In genomic region chr5:33104025-33104481, GRCm38 (mm10) we compare ENCODE assay signal across 10 mouse cellular contexts. TPM values are rescaled to one million over a fixed set of nuclear protein-coding genes. Genes with fewer than 3 reads are reported as not detected.
DNase-seq lines count a peak whose midpoint lies in the region; ATAC-seq lines count a peak whose summit lies in the region.
"Had no signal": no experiment of that assay in that cellular context is flagged by ENCODE, and none has a peak within 500 bp of the region (broad histone marks: within the 10 kb centered on the region; RNA-seq: fewer than 3 reads in every experiment).

Slc5a1 (plus strand) TSS chr5:33104219.

- H3K4me1 ChIP-seq in forebrain, embryonic 12.5 days = peaks cover 9% of the 10 kb centered on the region
- H3K4me1 ChIP-seq in forebrain, embryonic 16.5 days (replicated peaks; ENCODE audit: control insufficient read depth, insufficient read depth, low read length) = no peaks in the 10 kb centered on the region
- peaks cover 19% of the 10 kb centered on the region for H3K4me1 ChIP-seq in hindbrain, embryonic 10.5 days (replicated peaks)
- no peaks in the 10 kb centered on the region for H3K4me1 ChIP-seq in midbrain, embryonic 14.5 days (ENCODE audit: control insufficient read depth, insufficient read depth, low read length)

- WGBS in forebrain, embryonic 12.5 days = 16% methylated on average over 25 of the region's 25 CpGs
- 18% methylated on average over 25 of the region's 25 CpGs for WGBS in forebrain, embryonic 16.5 days
- WGBS in hindbrain, embryonic 10.5 days = 19% methylated on average over 25 of the region's 25 CpGs
- 21% methylated on average over 25 of the region's 25 CpGs for WGBS in midbrain, embryonic 14.5 days

- H3K9me3 ChIP-seq in forebrain, embryonic 12.5 days = no peaks in the 10 kb centered on the region
- H3K9me3 ChIP-seq in forebrain, embryonic 16.5 days (ENCODE audit: control insufficient read depth, low read length) = no peaks in the 10 kb centered on the region
- H3K9me3 ChIP-seq in hindbrain, embryonic 10.5 days = no peaks in the 10 kb centered on the region
- no peaks in the 10 kb centered on the region for H3K9me3 ChIP-seq in midbrain, embryonic 14.5 days (ENCODE audit: control insufficient read depth, low read length)

- H3K27ac ChIP-seq in forebrain, embryonic 12.5 days = no peak within 1 kb of the TSS
- no peak within 1 kb of the TSS for H3K27ac ChIP-seq in forebrain, embryonic 16.5 days (ENCODE audit: low read length)
- H3K27ac ChIP-seq in hindbrain, embryonic 10.5 days = peak within 1 kb of the TSS; percentile 24; the same call in 1 of the 2 replicates
- H3K27ac ChIP-seq in midbrain, embryonic 14.5 days (replicated peaks; ENCODE audit: low read depth, low read length) = no peak within 1 kb of the TSS
- H3K27ac ChIP-seq: left cerebral cortex, adult 2 months had no signal

- peaks cover 32% of the 10 kb centered on the region for H3K27me3 ChIP-seq in forebrain, embryonic 12.5 days
- peaks cover 11% of the 10 kb centered on the region for H3K27me3 ChIP-seq in forebrain, embryonic 16.5 days (replicated peaks; ENCODE audit: control insufficient read depth, insufficient read depth, low read length)
- peaks cover 41% of the 10 kb centered on the region for H3K27me3 ChIP-seq in hindbrain, embryonic 10.5 days (ENCODE audit: insufficient read depth, poor library complexity, severe bottlenecking)
- H3K27me3 ChIP-seq in midbrain, embryonic 14.5 days (ENCODE audit: control insufficient read depth, insufficient read depth, low read length) = peaks cover 7% of the 10 kb centered on the region; the same call in 1 of the 2 replicates

- no peak for DNase-seq in hindbrain, embryonic 10.5 days (ENCODE audit: low spot score)
- peak; percentile 71 for DNase-seq in kidney, postnatal 14 days
- no peak for DNase-seq in midbrain, embryonic 14.5 days
- no peak for DNase-seq in embryo, embryonic 10.5 days (ENCODE audit: low spot score)
- DNase-seq in cerebellum, adult 9-11 months = no peak
- DNase-seq in adrenal gland, adult (ENCODE audit: inconsistent age in 2 of 2, low spot score in 1 of 2) = no peak
- DNase-seq: adrenal gland, adult 2 months had no signal

- H3K4me3 ChIP-seq in forebrain, embryonic 12.5 days (replicated peaks) = 0 out of 2 replicates have a peak within 1 kb of the TSS, but pooled peaks have one; percentile 7
- no peak within 1 kb of the TSS for H3K4me3 ChIP-seq in forebrain, embryonic 16.5 days (replicated peaks; ENCODE audit: low read length)
- H3K4me3 ChIP-seq in hindbrain, embryonic 10.5 days = peak within 1 kb of the TSS; percentile 27
- H3K4me3 ChIP-seq in midbrain, embryonic 14.5 days (replicated peaks; ENCODE audit: low read depth, low read length) = no peak within 1 kb of the TSS
- H3K4me3 ChIP-seq: left cerebral cortex, adult 2 months had no signal

- no peaks in the 10 kb centered on the region for H3K36me3 ChIP-seq in forebrain, embryonic 12.5 days (replicated peaks)
- H3K36me3 ChIP-seq in forebrain, embryonic 16.5 days (ENCODE audit: control insufficient read depth, insufficient read depth) = no peaks in the 10 kb centered on the region
- no peaks in the 10 kb centered on the region for H3K36me3 ChIP-seq in hindbrain, embryonic 10.5 days
- no peaks in the 10 kb centered on the region for H3K36me3 ChIP-seq in midbrain, embryonic 14.5 days (ENCODE audit: control insufficient read depth, insufficient read depth, low read length)

- H3K9ac ChIP-seq in forebrain, embryonic 12.5 days = no peak within 1 kb of the TSS
- no peak within 1 kb of the TSS for H3K9ac ChIP-seq in forebrain, embryonic 16.5 days (replicated peaks; ENCODE audit: low read depth, low read length)
- 0 out of 2 replicates have a peak within 1 kb of the TSS, but pooled peaks have one; percentile 14 for H3K9ac ChIP-seq in midbrain, embryonic 14.5 days (replicated peaks; ENCODE audit: low read length)

- peak within 1 kb of the TSS; percentile 33 for H3K4me2 ChIP-seq in forebrain, embryonic 12.5 days
- no peak within 1 kb of the TSS for H3K4me2 ChIP-seq in forebrain, embryonic 16.5 days (ENCODE audit: low read length)
- H3K4me2 ChIP-seq in midbrain, embryonic 14.5 days (ENCODE audit: low read length) = no peak within 1 kb of the TSS

- no peak for ATAC-seq in forebrain, embryonic 12.5 days (ENCODE audit: low FRiP score)
- ATAC-seq in forebrain, embryonic 16.5 days = no peak
- ATAC-seq in midbrain, embryonic 14.5 days (ENCODE audit: low FRiP score, low TSS enrichment) = no peak

RNA-seq across cellular contexts. Expression of gene Slc5a1, which starts in this region (rescaled TPM):
- not detected in 2 replicates for polyA plus RNA-seq in forebrain, embryonic 12.5 days (2016; fragmentation: Nextera tagmentation; extraction: Ambion mirVana)
- not detected in 2 replicates for polyA plus RNA-seq in forebrain, embryonic 16.5 days (2015; fragmentation: Nextera tagmentation; extraction: Ambion mirVana)
- not detected in 2 replicates for polyA plus RNA-seq in hindbrain, embryonic 10.5 days (2016; fragmentation: Nextera tagmentation; extraction: Ambion mirVana)
- polyA plus RNA-seq in midbrain, embryonic 14.5 days (2014; fragmentation: Nextera tagmentation; extraction: Ambion mirVana) = not detected in 2 replicates
- polyA plus RNA-seq: adrenal gland, adult 2 months had no signal

Comparison
In these comparisons a context has a peak if more than half of its experiments do, and no peak if none do; other contexts are left out.
1. H3K4me3 ChIP-seq: peak in forebrain, embryonic 12.5 days (single experiment) and hindbrain, embryonic 10.5 days (single experiment); none in forebrain, embryonic 16.5 days (single experiment) and midbrain, embryonic 14.5 days (single experiment).